Mouse (Mus musculus) urinary bladder, postnatal 10 days (tissue): ENCODE measurements around the gene Msh2.

Source experiments
- DNase-seq: peaks from one replicate; pipeline ENCODE4 v3.0.0; 2022; ENCODE audit warnings: low spot score

Gene Msh2

DNA sequence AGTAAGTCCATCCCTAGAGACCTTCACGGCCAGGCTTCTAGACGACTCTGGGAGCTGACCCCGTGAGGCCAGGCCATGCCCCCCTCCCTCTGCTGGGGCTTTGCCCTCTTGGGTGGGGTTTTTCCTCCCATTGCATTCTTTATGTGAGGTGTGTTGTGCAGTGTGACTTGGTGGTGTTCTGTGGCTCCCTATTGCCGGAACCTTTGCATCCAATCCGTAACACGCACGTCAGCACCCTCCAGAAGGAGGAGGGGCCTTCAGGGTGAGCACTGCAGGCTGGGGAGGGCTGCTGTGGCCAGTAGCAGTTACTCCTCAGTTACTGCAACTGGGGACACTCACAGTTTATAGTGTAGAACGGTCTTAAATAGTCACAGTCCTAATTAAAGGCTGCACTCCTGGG is 28.0 kb downstream of the Msh2 start:
- DNase-seq, result no peak

GRCm38 (mm10) chr17:87724727-87725126 is 52.6 kb downstream of the Msh2 start:
- DNase-seq, result no peak

DNA sequence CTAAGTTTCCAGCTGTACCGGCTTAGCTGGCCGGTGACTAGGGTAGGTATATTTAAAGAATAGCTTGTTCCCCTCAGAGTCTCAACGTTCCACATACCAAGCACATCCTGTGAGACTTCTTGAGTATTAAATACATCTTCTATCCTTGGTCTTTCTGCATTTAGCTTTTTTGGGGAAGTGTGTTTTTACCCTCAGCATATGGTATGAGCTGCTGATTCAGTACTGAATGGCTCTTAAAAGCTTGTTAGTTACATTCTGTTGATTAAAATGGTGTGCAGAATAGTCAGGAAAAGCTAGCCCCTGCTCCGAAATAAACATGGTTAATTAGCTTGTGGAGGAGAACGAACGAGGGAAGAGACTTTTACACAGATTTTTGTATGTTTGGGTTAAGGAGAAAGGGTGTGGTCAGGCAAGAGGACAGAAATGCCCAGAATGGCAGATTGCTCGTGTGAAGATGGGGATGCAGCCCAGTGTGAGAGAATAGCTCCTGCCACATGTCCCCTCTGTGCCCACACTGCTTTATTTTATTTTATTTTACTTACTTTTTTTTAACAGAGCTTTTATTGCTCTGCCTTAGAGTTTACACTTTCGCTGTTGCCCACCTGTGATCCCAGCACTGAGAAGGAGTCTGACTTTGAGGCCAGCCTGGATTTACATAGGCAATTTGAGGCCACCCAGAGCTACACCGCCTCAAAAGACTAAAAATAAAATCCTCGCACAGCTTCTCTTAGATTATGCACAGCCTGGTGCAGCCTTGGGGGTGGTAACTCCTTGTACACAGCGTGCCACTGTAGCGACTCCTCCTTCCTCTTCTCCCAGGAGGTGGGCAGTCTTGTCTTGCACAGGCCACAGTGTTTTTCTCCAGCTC is 54.6 kb downstream of the Msh2 start:
- no peak for DNase-seq

- no peak for DNase-seq
These were observed 59.8 kb downstream of the Msh2 start for GRCm38 (mm10) chr17:87731962-87732361.

DNA sequence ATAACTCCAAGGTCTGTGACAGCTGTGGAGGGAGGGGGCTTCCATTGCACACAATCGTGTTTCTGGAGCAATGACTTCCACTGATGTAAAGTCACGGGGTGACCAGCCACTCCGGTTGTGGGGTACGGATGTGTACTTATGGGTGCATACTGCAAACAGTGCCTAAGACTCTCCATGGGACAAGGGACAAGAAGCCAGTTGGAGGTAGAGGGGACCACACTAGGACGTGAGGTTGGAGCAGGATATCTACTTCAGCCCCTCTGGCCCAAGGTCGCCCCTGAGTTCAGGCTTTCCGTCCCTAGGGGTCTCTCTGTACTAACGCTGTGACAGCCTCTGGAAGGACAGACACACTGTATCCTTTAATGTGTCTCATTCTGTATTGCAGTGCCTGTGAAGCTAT is 62.3 kb downstream of the Msh2 start:
- no peak for DNase-seq

DNA sequence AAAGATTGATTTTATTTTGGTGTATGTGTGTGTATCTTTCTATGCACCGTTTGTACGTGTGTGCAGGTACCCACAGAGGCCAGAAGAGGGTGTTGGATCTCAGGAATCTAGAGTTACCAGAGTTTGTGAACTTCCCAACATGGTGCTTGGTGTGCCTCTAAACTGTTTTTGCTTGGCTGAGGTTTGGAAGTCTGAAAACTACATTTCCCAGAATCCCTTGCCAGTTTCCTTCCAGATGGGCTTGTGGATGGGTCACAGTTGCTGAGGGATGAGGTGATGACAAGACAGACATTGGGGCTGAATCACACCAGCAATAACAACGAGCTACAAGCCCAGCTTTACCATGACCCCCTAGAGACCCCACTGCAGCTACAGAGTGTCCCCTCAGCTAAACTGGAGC is 65.0 kb downstream of the Msh2 start:
- DNase-seq, result no peak

DNA sequence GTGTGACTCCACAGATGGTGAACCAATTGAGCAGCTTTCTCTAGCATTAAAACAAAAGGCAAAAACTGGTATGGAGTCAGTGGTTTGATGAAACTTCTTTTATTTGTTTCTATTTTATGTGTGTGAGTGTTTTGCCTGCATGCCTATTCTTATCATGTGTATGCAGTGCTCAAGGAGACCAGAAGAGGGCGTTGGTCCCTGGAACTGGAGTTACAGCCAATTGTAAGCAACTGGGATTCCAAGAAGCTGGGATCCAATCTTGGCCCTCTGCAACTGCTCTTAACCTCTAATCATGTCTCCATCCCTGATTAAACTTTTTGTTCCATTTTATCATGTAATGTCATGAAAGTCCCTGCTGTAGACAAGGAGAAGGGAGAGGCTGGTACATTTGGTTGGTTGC is 67.7 kb downstream of the Msh2 start:
- no peak for DNase-seq

GRCm38 (mm10) chr17:87744985-87745925 is 73.1 kb downstream of the Msh2 start:
- DNase-seq, result no peak

DNA sequence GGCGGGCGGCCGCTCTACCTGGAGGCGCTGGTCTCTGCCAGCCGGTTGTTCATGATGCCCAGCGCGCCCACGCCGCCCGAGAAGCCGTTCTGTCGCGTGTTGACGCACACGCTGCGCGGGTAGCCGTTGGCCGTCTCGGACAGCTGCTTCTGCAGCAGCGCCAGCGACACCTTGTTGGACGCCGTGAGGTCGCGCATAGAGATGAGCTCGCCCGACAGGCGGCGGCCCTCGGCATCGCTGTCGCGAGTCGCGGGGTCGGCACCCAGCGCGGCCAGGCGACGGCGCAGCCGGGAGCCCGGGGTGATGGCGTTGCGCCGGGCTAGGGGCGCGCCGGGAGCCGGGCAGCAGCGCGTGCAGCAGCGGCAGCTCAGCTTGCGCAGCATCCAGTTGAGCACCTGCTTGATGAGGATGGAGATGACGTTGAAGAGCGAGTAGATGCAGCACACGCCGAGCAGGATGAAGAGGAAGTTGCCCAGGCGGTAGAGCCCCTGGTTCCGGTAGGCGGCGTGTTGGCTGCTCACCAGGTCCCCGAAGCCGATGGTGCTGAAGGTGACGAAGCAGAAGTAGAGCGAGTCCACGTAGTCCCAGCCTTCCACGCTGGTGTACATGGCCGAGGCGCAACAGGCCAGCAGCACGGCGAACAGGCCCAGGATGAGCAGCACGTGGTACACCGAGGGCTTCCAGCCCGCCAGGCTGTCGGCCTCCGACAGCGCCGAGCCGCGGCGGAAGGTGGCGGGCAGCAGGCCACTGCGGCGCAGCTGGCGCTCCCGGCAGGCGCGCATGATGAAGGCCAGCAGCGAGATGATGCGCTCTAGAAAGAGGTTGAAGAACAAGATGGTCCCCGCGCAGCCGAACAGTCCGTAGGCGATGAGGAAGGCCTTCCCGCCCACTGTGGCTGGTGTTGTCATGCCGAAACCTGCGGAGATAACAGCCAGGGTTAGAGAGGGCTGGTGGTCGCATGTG is 74.1 kb downstream of the Msh2 start:
- DNase-seq, result no peak

DNA sequence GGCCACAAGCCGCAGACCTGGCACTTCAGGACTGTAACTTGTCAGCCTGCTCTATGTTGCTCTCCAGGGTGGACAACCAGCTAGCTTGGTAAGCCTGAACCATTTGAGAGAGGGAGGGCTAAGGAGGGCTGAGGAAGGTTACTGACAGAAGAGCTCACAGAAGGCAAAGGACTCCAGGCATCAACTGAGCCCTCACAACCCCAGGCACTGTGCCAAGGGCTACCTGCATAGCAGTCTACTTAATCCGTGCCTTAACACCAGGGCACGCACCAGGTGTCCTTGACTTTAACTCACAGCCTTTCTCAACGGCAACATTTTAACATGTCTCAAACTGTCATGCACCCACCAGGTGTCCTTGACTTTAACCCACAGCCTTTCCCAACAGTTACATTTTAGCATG is 88.2 kb downstream of the Msh2 start:
- no peak for DNase-seq

GRCm38 (mm10) chr17:87763146-87763545 is 91.0 kb downstream of the Msh2 start:
- DNase-seq, result no peak

DNA sequence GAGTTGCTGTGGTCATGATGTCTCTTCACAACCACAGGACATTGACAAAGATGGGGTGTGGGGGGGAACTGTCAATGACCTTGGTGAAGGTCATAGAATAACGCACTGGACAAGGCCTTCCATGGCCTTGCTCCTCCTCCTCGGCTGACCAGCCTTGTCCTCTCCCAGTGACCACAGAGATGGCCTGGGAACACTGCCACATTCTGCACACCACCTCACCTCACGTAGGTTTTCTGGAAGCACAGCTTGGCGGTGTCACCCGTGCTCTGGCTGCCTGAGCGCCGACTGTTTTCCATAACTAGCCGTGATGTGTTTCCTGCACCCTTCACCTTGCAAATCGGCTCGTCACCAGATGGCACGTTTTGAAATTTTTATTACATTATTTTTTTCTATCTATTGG is 92.9 kb downstream of the Msh2 start:
- DNase-seq, result no peak

DNA sequence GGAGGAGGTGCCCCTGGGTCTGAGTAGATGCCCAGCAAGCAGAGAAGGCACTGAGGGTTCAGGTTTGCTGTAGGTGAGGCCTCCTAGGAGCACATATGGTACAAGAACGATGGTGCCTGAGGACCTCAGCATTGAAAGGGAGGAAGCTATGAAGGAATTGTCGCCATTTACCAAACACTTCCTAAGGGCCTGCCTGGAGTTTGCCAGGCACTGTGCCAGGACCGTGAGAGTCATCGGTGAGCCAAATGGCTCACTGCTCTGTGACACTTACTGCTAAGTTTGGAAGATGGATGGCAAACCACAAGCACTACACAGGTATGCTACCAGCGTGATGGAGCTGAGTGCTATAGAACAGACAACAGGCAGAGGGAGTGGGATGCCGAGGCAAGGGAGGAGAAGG is 94.8 kb downstream of the Msh2 start:
- no peak for DNase-seq

DNA sequence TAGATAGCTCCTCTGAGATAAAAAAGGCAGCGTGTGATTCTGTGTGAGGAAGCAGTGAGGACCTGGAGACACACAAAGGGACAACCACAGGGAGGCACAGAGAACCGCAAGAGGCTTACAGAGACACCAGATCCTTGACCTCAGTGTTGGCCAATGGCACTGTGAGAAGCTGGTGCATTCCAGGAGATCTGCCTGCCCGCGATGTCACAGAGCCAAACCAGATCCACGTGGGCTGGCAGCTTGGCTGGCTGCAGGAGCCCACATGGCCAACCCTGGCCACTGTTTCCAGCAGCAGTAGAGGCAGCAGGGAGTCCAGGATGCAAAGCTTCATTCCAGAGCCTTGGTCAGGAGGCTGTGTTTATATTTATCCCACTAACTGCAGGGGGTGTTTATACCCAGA is 98.6 kb downstream of the Msh2 start:
- no peak for DNase-seq

DNA sequence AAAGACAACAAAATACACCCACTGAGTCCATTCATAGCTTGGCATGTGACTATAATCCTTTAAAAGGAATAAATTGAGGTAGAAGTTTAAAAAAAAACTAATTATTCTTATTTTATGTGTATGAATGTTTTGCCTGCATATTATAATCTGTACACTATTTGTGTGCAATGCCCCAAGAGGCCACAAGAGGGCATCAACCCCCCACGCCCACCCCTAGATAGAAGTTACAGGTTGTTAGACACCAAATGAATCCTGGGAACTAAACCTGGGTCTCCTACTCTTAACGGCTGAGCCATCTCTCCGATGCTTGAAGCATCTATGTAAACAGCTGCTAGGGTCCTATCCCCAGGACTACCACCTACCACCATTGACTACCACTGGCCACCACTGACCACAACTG is 101.0 kb downstream of the Msh2 start:
- DNase-seq, result no peak
